Mouse (Mus musculus): ENCODE data around the gene Mapk11. TPM values are rescaled to one million over a fixed set of nuclear protein-coding genes. Genes with fewer than 3 reads are reported as not detected.

The Mapk11 gene
- polyA plus RNA-seq, 2 experiments = 0.83 to 0.84 TPM

GRCm38 (mm10) chr15:89195261-89195681, 45.8 kb upstream of the Mapk11 start:
- TF ChIP-seq CTCF (IDR thresholded peaks at IDR 0.05; ENCODE audit: low read depth) = no peak
- no peak for TF ChIP-seq EP300 (IDR thresholded peaks at IDR 0.05; ENCODE audit: low read depth)
- H3K4me2 ChIP-seq (ENCODE audit: low read depth) = peak overlapping the region; percentile 78
- H3K9ac ChIP-seq (replicated peaks) = peak overlapping the region; percentile 95
- peak overlapping the region; percentile 92 for H3K27ac ChIP-seq
- H3K4me1 ChIP-seq (replicated peaks; ENCODE audit: control insufficient read depth in 2 of 2, insufficient read depth in 2 of 2, low read length in 1 of 2) = peaks cover 14% of the 10 kb centered on the region in 2 experiments
- no peaks in the 10 kb centered on the region for H3K9me3 ChIP-seq (ENCODE audit: control insufficient read depth, low read length)
- no peaks in the 10 kb centered on the region for H3K36me3 ChIP-seq (replicated peaks; ENCODE audit: control insufficient read depth, insufficient read depth, low read depth)
- ATAC-seq (ENCODE audit: insufficient read depth) (no peak), DNase-seq (ENCODE audit: low read depth in 3 of 3, low spot score in 3 of 3) (no peak)
- H3K27me3 ChIP-seq (ENCODE audit: control insufficient read depth, insufficient read depth, low read length) = no peaks in the 10 kb centered on the region
- 10% methylated on average over 6 of the region's 6 CpGs for WGBS (ENCODE audit: insufficient replicate concordance)
- H3K4me3 ChIP-seq (ENCODE audit: insufficient read depth in 1 of 2, low read depth in 2 of 2, low read length in 2 of 2) = peak overlapping the region; percentile 85 to 94

- WGBS (ENCODE audit: insufficient replicate concordance) = 87% methylated on average over 5 of the region's 5 CpGs
- H3K4me1 ChIP-seq (replicated peaks; ENCODE audit: control insufficient read depth in 2 of 2, insufficient read depth in 2 of 2, low read length in 1 of 2) = peaks cover 0 to 4% of the 10 kb centered on the region in 2 experiments; a peak in 1 of 4 replicates
- H3K9ac ChIP-seq (replicated peaks) = no peak overlapping the region
- DNase-seq (ENCODE audit: low read depth in 3 of 3, low spot score in 3 of 3) (no peak), ATAC-seq (ENCODE audit: insufficient read depth) (no peak)
- H3K27ac ChIP-seq = no peak overlapping the region
- TF ChIP-seq CTCF (IDR thresholded peaks at IDR 0.05; ENCODE audit: low read depth) = no peak
- no peak for TF ChIP-seq EP300 (IDR thresholded peaks at IDR 0.05; ENCODE audit: low read depth)
- peaks cover 14% of the 10 kb centered on the region for H3K27me3 ChIP-seq (ENCODE audit: control insufficient read depth, insufficient read depth, low read length)
- H3K4me2 ChIP-seq (ENCODE audit: low read depth) = no peak overlapping the region
- H3K36me3 ChIP-seq (replicated peaks; ENCODE audit: control insufficient read depth, insufficient read depth, low read depth) = no peaks in the 10 kb centered on the region
- H3K4me3 ChIP-seq (ENCODE audit: insufficient read depth in 1 of 2, low read depth in 2 of 2, low read length in 2 of 2) = no peak overlapping the region
- no peaks in the 10 kb centered on the region for H3K9me3 ChIP-seq (ENCODE audit: control insufficient read depth, low read length)
These were observed 35.5 kb upstream of the Mapk11 start for GRCm38 (mm10) chr15:89184937-89185227.

GRCm38 (mm10) chr15:89184141-89184936, 34.9 kb upstream of the Mapk11 start:
- TF ChIP-seq CTCF (IDR thresholded peaks at IDR 0.05; ENCODE audit: low read depth) (no peak), EP300 (IDR thresholded peaks at IDR 0.05; ENCODE audit: low read depth) (no peak)
- Histone ChIP-seq H3K27ac (no peak overlapping the region), H3K4me3 (ENCODE audit: insufficient read depth in 1 of 2, low read depth in 2 of 2, low read length in 2 of 2) (no peak overlapping the region), H3K27me3 (ENCODE audit: control insufficient read depth, insufficient read depth, low read length) (peaks cover 19% of the 10 kb centered on the region), H3K36me3 (replicated peaks; ENCODE audit: control insufficient read depth, insufficient read depth, low read depth) (no peaks in the 10 kb centered on the region), H3K4me1 (replicated peaks; ENCODE audit: control insufficient read depth in 2 of 2, insufficient read depth in 2 of 2, low read length in 1 of 2) (peaks cover 0 to 5% of the 10 kb centered on the region in 2 experiments; a peak in 1 of 4 replicates), H3K9ac (replicated peaks) (no peak overlapping the region), H3K4me2 (ENCODE audit: low read depth) (no peak overlapping the region), H3K9me3 (ENCODE audit: control insufficient read depth, low read length) (no peaks in the 10 kb centered on the region)
- WGBS (ENCODE audit: insufficient replicate concordance) = 63% methylated on average over 5 of the region's 5 CpGs
- DNase-seq (ENCODE audit: low read depth in 3 of 3, low spot score in 3 of 3) (no peak), ATAC-seq (ENCODE audit: insufficient read depth) (no peak)

GRCm38 (mm10) chr15:89182842-89183241, 33.4 kb upstream of the Mapk11 start:
- TF ChIP-seq EP300 (IDR thresholded peaks at IDR 0.05; ENCODE audit: low read depth) = no peak
- 0 out of 2 replicates have a peak, but pooled peaks have one; percentile 0 for TF ChIP-seq CTCF (IDR thresholded peaks at IDR 0.05; ENCODE audit: low read depth)
- DNase-seq (ENCODE audit: low read depth in 3 of 3, low spot score in 3 of 3) = no peak
- Histone ChIP-seq H3K4me3 (ENCODE audit: insufficient read depth in 1 of 2, low read depth in 2 of 2, low read length in 2 of 2) (no peak overlapping the region), H3K9me3 (ENCODE audit: control insufficient read depth, low read length) (no peaks in the 10 kb centered on the region), H3K36me3 (replicated peaks; ENCODE audit: control insufficient read depth, insufficient read depth, low read depth) (no peaks in the 10 kb centered on the region), H3K27ac (no peak overlapping the region), H3K4me2 (ENCODE audit: low read depth) (no peak overlapping the region), H3K9ac (replicated peaks) (no peak overlapping the region), H3K4me1 (replicated peaks; ENCODE audit: control insufficient read depth in 2 of 2, insufficient read depth in 2 of 2, low read length in 1 of 2) (peaks cover 7 to 16% of the 10 kb centered on the region in 2 experiments), H3K27me3 (ENCODE audit: control insufficient read depth, insufficient read depth, low read length) (peaks cover 21% of the 10 kb centered on the region)
- ATAC-seq (ENCODE audit: insufficient read depth) = no peak
- 59% methylated on average over 5 of the region's 5 CpGs for WGBS (ENCODE audit: insufficient replicate concordance)

GRCm38 (mm10) chr15:89182328-89182741, 32.9 kb upstream of the Mapk11 start:
- no peak for DNase-seq (ENCODE audit: low read depth in 3 of 3, low spot score in 3 of 3)
- Histone ChIP-seq H3K9me3 (ENCODE audit: control insufficient read depth, low read length) (no peaks in the 10 kb centered on the region), H3K27ac (no peak overlapping the region), H3K4me2 (ENCODE audit: low read depth) (no peak overlapping the region), H3K4me3 (ENCODE audit: insufficient read depth in 1 of 2, low read depth in 2 of 2, low read length in 2 of 2) (no peak overlapping the region), H3K36me3 (replicated peaks; ENCODE audit: control insufficient read depth, insufficient read depth, low read depth) (no peaks in the 10 kb centered on the region), H3K27me3 (ENCODE audit: control insufficient read depth, insufficient read depth, low read length) (peaks cover 21% of the 10 kb centered on the region), H3K9ac (replicated peaks) (no peak overlapping the region), H3K4me1 (replicated peaks; ENCODE audit: control insufficient read depth in 2 of 2, insufficient read depth in 2 of 2, low read length in 1 of 2) (peaks cover 7 to 21% of the 10 kb centered on the region in 2 experiments)
- no peak for ATAC-seq (ENCODE audit: insufficient read depth)
- TF ChIP-seq EP300 (IDR thresholded peaks at IDR 0.05; ENCODE audit: low read depth) (no peak), CTCF (IDR thresholded peaks at IDR 0.05; ENCODE audit: low read depth) (0 out of 2 replicates have a peak, but pooled peaks have one; percentile 3)
- 20% methylated on average over 6 of the region's 6 CpGs for WGBS (ENCODE audit: insufficient replicate concordance)
